Mouse (Mus musculus): ENCODE measurements around the gene Cdc14b. TPM values are rescaled to one million over a fixed set of nuclear protein-coding genes. Genes with fewer than 3 reads are reported as not detected.

The Cdc14b gene
- total and polyA plus RNA-seq, 3 experiments, result 8.2 to 8.8 (median 8.7) TPM

DNA sequence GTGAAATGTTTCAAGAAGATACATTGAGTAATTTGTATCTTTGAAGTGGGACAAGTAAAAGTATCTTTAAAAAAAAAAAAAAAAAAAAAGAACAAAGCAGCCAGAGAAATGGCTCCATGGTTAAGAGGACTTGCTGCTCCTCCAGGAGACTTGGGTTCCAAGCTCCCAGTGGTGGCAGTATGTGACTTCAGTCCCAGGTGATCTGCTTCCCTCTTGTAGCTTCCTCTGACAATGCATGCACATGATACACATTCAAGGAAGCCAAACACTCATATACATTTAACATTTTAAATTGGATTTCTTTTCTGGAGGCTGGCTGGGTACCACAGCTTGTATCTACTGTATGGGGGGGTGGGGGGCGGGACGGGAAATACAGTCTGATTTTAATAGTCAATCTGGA lies 120.4 kb downstream of the Cdc14b start:
- H3K4me1 ChIP-seq (ENCODE audit: control insufficient read depth, insufficient read depth, low read length), result no peaks in the 10 kb centered on the region; the same call in 1 of the 2 replicates
- intact Hi-C loops (cut with DNase I), result loop anchor here (10.0 kb wide), 2 partner anchors 340 to 1190 kb away; partner anchors contain the start of genes 2010111I01Rik and Ercc6l2
- 44% methylated on average over 2 of the region's 2 CpGs for WGBS
- H3K27ac ChIP-seq, result peak overlapping the region; percentile 5; the same call in 1 of the 2 replicates
- no peaks in the 10 kb centered on the region for H3K27me3 ChIP-seq (ENCODE audit: control insufficient read depth, insufficient read depth, low read length)
- H3K36me3 ChIP-seq (ENCODE audit: control insufficient read depth, insufficient read depth, low read length), result no peaks in the 10 kb centered on the region; the same call in none of the 2 replicates
- no peak for DNase-seq
- no peak for TF ChIP-seq EP300 (IDR thresholded peaks at IDR 0.05; ENCODE audit: insufficient read depth, low read depth, low read length)
- no peak for TF ChIP-seq CTCF (IDR thresholded peaks at IDR 0.05)
- TF ChIP-seq POLR2A (IDR thresholded peaks at IDR 0.05; ENCODE audit: insufficient read depth, low read depth, low read length), result no peak
- H3K4me3 ChIP-seq, result no peak overlapping the region
- H3K79me2 ChIP-seq (replicated peaks; ENCODE audit: control insufficient read depth, insufficient read depth, low read length), result no peaks in the 10 kb centered on the region
- H3K9ac ChIP-seq (ENCODE audit: low read depth, low read length), result no peak overlapping the region

DNA sequence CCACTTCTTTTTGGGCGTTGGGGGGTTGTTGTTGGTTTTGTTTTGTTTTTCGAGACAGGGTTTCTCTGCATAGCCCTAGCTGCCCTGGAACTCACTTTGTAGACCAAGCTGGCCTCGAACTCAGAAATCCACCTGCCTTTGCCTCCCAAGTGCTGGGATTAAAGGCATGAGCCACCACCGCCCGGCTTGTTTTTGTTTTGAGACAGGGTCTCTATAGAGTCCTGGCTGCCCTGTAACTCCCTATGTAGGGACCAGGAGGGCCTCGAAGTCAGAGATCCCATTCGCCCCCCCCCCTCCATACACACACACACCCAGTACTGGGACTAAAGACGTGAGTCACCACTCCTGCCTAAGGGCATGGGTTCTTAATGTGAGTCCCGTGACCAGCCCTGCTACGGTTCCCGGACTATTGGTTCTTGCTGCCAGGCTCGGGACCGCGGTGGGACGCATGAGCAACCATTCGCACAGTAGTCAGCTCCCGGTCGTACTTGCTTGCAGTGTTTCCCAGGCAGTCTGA lies 121.3 kb downstream of the Cdc14b start:
- DNase-seq, result peak; percentile 69 to 75
- no peaks in the 10 kb centered on the region; the same call in 1 of the 2 replicates for H3K4me1 ChIP-seq (ENCODE audit: control insufficient read depth, insufficient read depth, low read length)
- peak overlapping the region; percentile 90 for H3K4me3 ChIP-seq
- 0 out of 2 replicates have a peak overlapping the region, but pooled peaks have one; percentile 10 for H3K9ac ChIP-seq (ENCODE audit: low read depth, low read length)
- WGBS, result under 1% methylated on average over 18 of the region's 18 CpGs
- intact Hi-C loops (cut with DNase I), result loop anchor here (1.0 to 10.0 kb wide), 3 partner anchors 7 to 1189 kb away; partner anchors contain the start of genes 2010111I01Rik, Ercc6l2 and Habp4
- peak overlapping the region; percentile 75 for H3K27ac ChIP-seq
- H3K79me2 ChIP-seq (replicated peaks; ENCODE audit: control insufficient read depth, insufficient read depth, low read length), result no peaks in the 10 kb centered on the region
- H3K27me3 ChIP-seq (ENCODE audit: control insufficient read depth, insufficient read depth, low read length), result no peaks in the 10 kb centered on the region
- no peaks in the 10 kb centered on the region; the same call in none of the 2 replicates for H3K36me3 ChIP-seq (ENCODE audit: control insufficient read depth, insufficient read depth, low read length)
- TF ChIP-seq EP300 (IDR thresholded peaks at IDR 0.05; ENCODE audit: insufficient read depth, low read depth, low read length) (no peak), POLR2A (IDR thresholded peaks at IDR 0.05; ENCODE audit: insufficient read depth, low read depth, low read length) (0 out of 2 replicates have a peak, but pooled peaks have one; percentile 20)

DNA sequence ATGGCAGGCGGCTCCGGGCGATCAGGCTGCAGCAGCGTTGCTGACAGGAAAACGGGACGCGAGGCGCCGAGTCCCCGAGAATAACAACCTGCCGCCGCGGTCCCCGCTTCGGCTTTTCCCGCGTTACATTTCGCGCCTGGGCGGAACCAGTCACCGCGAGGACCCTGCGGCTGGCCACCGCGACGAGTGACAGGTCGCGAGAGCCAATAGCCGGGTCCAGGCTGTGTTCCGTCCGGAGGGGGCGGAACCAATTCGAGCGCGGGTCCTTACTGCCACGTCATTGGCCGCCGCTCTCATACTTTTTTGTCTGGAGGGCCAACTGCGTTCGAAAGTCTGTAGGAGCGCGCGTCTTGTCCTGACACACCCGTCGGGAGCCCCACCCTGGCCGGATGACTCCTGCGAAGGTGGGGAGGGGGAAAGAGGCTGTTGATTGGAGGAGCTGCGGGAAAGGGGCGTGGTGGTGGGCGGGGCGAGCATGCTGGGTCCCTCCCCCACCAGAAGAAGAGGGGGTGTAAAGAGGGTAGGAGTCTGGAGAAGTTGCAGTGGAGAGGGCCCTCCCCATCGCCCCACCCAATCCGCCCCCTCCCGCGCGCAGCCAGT lies 121.9 kb downstream of the Cdc14b start, which contains the start of gene Zfp367:
Zfp367 (minus strand) TSS at position 120 of the 600 bp plus-strand sequence.
- WGBS, result under 1% methylated on average over 56 of the region's 56 CpGs
- TF ChIP-seq POLR2A (IDR thresholded peaks at IDR 0.05; ENCODE audit: insufficient read depth, low read depth, low read length) (no peak), EP300 (IDR thresholded peaks at IDR 0.05; ENCODE audit: insufficient read depth, low read depth, low read length) (no peak), CTCF (IDR thresholded peaks at IDR 0.05) (no peak)

DNA sequence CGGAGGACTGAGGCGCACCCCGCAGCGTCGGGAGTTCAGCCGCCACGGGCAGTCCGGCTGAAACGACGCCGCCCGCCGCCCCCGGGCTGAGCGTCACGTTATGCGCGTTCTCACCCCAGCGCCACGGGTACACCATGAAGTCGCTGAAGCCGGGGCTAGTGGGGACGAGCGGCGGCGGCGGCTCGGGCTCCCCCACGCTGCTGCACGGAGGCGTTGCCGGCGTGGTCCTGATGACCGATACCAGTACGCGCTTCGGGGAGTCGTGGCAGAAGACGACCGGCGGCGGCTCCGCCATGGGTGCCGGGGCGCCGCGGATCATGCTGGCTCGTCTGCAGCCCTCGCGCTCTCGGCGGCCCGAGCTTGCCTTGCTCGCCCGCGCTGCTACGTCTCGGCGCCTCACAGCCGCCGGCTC lies 122.4 kb downstream of the Cdc14b start:
- peak overlapping the region; percentile 58 for H3K27ac ChIP-seq
- H3K27me3 ChIP-seq (ENCODE audit: control insufficient read depth, insufficient read depth, low read length), result no peaks in the 10 kb centered on the region
- H3K36me3 ChIP-seq (ENCODE audit: control insufficient read depth, insufficient read depth, low read length), result no peaks in the 10 kb centered on the region; the same call in none of the 2 replicates
- peak overlapping the region; percentile 90 for H3K4me3 ChIP-seq
- no peaks in the 10 kb centered on the region; the same call in 1 of the 2 replicates for H3K4me1 ChIP-seq (ENCODE audit: control insufficient read depth, insufficient read depth, low read length)
- under 1% methylated on average over 61 of the region's 61 CpGs for WGBS
- intact Hi-C loops (cut with DNase I), result loop anchor here (1.0 to 10.0 kb wide), 3 partner anchors 9 to 1188 kb away; partner anchors contain the start of genes 2010111I01Rik, Ercc6l2 and Habp4
- TF ChIP-seq CTCF (IDR thresholded peaks at IDR 0.05) (peak; percentile 17; the same call in 1 of the 2 replicates), POLR2A (IDR thresholded peaks at IDR 0.05; ENCODE audit: insufficient read depth, low read depth, low read length) (no peak)
- H3K9ac ChIP-seq (ENCODE audit: low read depth, low read length), result peak overlapping the region; percentile 58
- DNase-seq, result no peak
- no peaks in the 10 kb centered on the region for H3K79me2 ChIP-seq (replicated peaks; ENCODE audit: control insufficient read depth, insufficient read depth, low read length)

More for the DNA sequence above, 121.9 kb downstream of the Cdc14b start, which contains the start of gene Zfp367:
- intact Hi-C loops (cut with DNase I), result loop anchor here (1.0 to 10.0 kb wide), 3 partner anchors 8 to 1188 kb away; partner anchors contain the start of genes 2010111I01Rik, Ercc6l2 and Habp4
- Histone ChIP-seq H3K36me3 (ENCODE audit: control insufficient read depth, insufficient read depth, low read length) (no peaks in the 10 kb centered on the region; the same call in none of the 2 replicates), H3K4me3 (peak within 1 kb of the TSS; percentile 90), H3K9ac (ENCODE audit: low read depth, low read length) (peak within 1 kb of the TSS; percentile 58), H3K79me2 (replicated peaks; ENCODE audit: control insufficient read depth, insufficient read depth, low read length) (no peaks in the 10 kb centered on the region), H3K27me3 (ENCODE audit: control insufficient read depth, insufficient read depth, low read length) (no peaks in the 10 kb centered on the region), H3K4me1 (ENCODE audit: control insufficient read depth, insufficient read depth, low read length) (no peaks in the 10 kb centered on the region; the same call in 1 of the 2 replicates), H3K27ac (peak within 1 kb of the TSS; percentile 75)
- peak; percentile 97 to 99 for DNase-seq

GRCm38 (mm10) chr13:64152241-64152669 lies 122.8 kb downstream of the Cdc14b start:
- intact Hi-C loops (cut with DNase I), result loop anchor here (10.0 kb wide), 2 partner anchors 337 to 1187 kb away; partner anchors contain the start of genes 2010111I01Rik and Ercc6l2
- Histone ChIP-seq H3K36me3 (ENCODE audit: control insufficient read depth, insufficient read depth, low read length) (no peaks in the 10 kb centered on the region; the same call in none of the 2 replicates), H3K4me3 (peak overlapping the region; percentile 90), H3K79me2 (replicated peaks; ENCODE audit: control insufficient read depth, insufficient read depth, low read length) (peaks cover 2% of the 10 kb centered on the region; the same call in 1 of the 2 replicates), H3K9ac (ENCODE audit: low read depth, low read length) (peak overlapping the region; percentile 58), H3K27ac (peak overlapping the region; percentile 58), H3K27me3 (ENCODE audit: control insufficient read depth, insufficient read depth, low read length) (no peaks in the 10 kb centered on the region), H3K4me1 (ENCODE audit: control insufficient read depth, insufficient read depth, low read length) (no peaks in the 10 kb centered on the region; the same call in 1 of the 2 replicates)
- 0 out of 2 replicates have a peak, but pooled peaks have one; percentile 55 for TF ChIP-seq EP300 (IDR thresholded peaks at IDR 0.05; ENCODE audit: insufficient read depth, low read depth, low read length)
- no peak for TF ChIP-seq CTCF (IDR thresholded peaks at IDR 0.05)
- peak; percentile 73 for TF ChIP-seq POLR2A (IDR thresholded peaks at IDR 0.05; ENCODE audit: insufficient read depth, low read depth, low read length)
- DNase-seq, result peak; percentile 90
- WGBS, result under 1% methylated on average over 42 of the region's 42 CpGs
